Mouse (Mus musculus) liver, postnatal 0 days (tissue): Measurements from ENCODE around the gene Mknk1.

Experiments used
- CTCF ChIP-seq: sonication (generic); IDR thresholded peaks from 2 replicates; pipeline ENCODE4 v1.5.1; 2016; ENCODE audit warnings: antibody characterized with exemption, low read depth
- EP300 ChIP-seq: IDR thresholded peaks from 2 replicates; pipeline ENCODE4 v1.6.1; 2016; ENCODE audit warnings: antibody characterized with exemption, low read depth, mild to moderate bottlenecking

DNA sequence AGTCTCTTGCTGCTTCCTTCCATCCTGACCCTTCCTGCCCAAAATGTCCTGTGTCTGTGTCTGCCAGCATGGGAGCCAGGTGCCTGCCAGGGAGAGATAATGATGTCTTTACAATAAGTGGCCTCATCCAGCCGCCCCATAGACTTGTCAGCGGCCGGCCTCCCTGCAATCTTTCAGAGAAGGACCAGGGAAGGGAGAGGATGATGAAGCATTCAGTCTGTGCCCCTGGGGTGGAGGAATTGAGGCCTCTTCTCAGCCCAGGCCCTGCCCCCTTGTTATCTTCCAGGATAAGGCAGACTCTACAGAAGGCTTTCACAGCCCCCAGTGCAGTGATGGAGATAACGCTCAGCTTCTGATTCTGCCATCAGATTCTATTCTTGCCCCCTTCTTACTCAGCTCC lies 17.3 kb downstream of the Mknk1 start:
- TF ChIP-seq CTCF (no peak), EP300 (peak; percentile 67; the same call in 1 of the 2 replicates)
